Mouse (Mus musculus): ENCODE data around the gene Smg1. TPM values are rescaled to one million over a fixed set of nuclear protein-coding genes. Genes with fewer than 3 reads are reported as not detected.
"Not testable (repeated sequence)": the region's sequence is repeated elsewhere in the genome, so short reads cannot be mapped to it uniquely, and the experiment has no call there.

The Smg1 gene
- polyA plus RNA-seq, 1 experiment from 2014 or later: 16.0 TPM

DNA sequence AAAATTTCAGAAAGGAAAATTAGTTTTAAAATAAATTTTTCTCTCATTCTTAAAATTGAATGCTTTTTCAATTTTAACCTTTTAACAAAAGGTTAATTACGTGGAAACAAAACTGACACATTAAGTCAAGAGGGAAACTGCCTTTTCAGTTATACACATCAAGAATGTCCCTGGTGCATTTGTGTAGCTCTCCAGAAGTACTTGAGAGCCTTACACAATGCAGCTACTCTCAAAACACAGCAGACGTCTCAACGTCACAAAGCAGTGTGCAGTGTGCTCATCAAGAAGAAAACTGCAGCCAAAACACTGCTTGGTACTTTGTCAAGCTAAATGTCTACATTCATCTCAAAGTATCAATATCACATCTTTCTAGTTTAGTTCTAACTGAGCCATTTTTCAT, 63.7 kb downstream of the Smg1 start:
- Histone ChIP-seq H3K4me2 (ENCODE audit: low read length) (no peak overlapping the region), H3K4me3 (ENCODE audit: low read depth, low read length) (no peak overlapping the region), H3K36me3 (ENCODE audit: control insufficient read depth, insufficient read depth, low read length) (peaks cover 25% of the 10 kb centered on the region), H3K9ac (ENCODE audit: low read depth, low read length) (no peak overlapping the region), H3K27ac (ENCODE audit: low read length) (no peak overlapping the region), H3K4me1 (ENCODE audit: control insufficient read depth, insufficient read depth, low read length) (no peaks in the 10 kb centered on the region), H3K27me3 (ENCODE audit: control insufficient read depth, insufficient read depth, low read depth, low read length) (no peaks in the 10 kb centered on the region), H3K9me3 (replicated peaks; ENCODE audit: control insufficient read depth, low read length, poor library complexity, severe bottlenecking) (no peaks in the 10 kb centered on the region)
- 74% methylated on average over 3 of the region's 3 CpGs for WGBS
- no peak for ATAC-seq

DNA sequence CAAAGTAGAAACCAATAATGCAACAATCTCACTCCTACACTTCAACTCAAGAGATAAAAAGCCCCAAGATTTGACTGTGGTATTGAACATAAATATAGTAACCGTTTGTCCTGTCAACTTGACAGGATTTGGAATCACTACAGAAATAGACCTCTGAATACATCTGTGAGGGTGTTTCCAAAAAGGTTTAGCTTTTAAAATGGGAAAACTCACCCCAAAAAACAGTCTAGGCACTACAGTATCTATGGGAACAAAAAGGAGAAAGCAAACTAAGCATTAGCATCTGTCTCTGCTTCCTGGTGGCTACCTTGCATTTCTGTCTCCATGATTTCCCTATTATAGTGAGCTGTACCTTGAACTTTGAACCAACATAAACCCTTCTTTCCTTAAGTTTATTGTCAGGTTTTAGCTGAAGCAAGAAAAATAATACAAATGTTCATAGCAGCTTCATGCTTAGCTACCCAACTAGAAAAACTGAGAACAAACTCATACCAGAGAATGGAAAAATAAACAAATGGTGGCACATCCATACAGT, 67.6 kb downstream of the Smg1 start:
- Histone ChIP-seq H3K4me1 (ENCODE audit: control insufficient read depth, insufficient read depth, low read length) (no peaks in the 10 kb centered on the region), H3K36me3 (ENCODE audit: control insufficient read depth, insufficient read depth, low read length) (peaks cover 20% of the 10 kb centered on the region)
- 92% methylated on average over 1 of the region's 1 CpGs for WGBS

DNA sequence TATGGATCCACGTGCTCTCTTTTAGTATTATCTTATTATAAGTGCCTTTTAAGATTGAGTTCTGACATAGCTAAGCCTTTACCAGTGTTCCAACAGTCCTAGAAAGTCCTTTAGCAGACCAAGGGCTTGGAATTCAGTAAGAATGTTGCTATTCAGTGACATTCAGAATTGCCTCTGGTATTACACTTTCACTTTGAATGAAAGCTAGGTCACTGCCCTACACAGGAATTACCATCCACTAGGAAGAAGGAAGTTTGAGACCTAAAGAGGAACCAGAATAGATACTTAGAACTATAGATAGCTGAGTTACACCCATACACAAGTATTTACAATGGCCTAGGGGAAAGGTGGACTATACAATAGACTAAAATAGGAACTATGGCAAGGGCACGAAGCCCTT, 73.3 kb downstream of the Smg1 start:
- WGBS: 92% methylated on average over 2 of the region's 2 CpGs
- peaks cover 26% of the 10 kb centered on the region for H3K36me3 ChIP-seq (ENCODE audit: control insufficient read depth, insufficient read depth, low read length)
- not testable (repeated sequence) for ATAC-seq

More for the DNA sequence above, 67.6 kb downstream of the Smg1 start:
- no peaks in the 10 kb centered on the region for H3K27me3 ChIP-seq (ENCODE audit: control insufficient read depth, insufficient read depth, low read depth, low read length)
- no peak overlapping the region for H3K27ac ChIP-seq (ENCODE audit: low read length)
- H3K4me3 ChIP-seq (ENCODE audit: low read depth, low read length): no peak overlapping the region
- no peak overlapping the region for H3K9ac ChIP-seq (ENCODE audit: low read depth, low read length)
- H3K9me3 ChIP-seq (replicated peaks; ENCODE audit: control insufficient read depth, low read length, poor library complexity, severe bottlenecking): no peaks in the 10 kb centered on the region
- no peak overlapping the region for H3K4me2 ChIP-seq (ENCODE audit: low read length)
- no peak for ATAC-seq

DNA sequence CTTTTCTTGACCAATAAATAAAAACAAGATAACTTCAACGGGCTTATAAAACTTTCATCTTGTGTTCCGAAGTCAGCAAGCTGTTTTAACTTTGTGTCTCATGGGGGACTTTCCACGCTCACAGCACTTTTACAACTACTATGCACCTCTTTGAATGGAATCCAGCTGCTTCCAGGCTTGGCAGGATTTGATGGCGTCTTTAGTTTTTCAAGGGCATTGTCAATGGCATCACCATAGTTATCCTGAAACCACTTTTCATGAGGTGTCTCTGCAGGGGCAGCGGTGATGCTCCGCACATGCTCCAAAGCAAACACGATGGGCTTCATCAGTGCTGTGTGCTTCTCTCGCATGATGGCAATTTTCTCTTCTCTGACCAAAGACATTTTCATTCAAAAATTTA, 80.5 kb downstream of the Smg1 start:
- Histone ChIP-seq H3K27ac (ENCODE audit: low read length) (no peak overlapping the region), H3K36me3 (ENCODE audit: control insufficient read depth, insufficient read depth, low read length) (peaks cover 27% of the 10 kb centered on the region), H3K4me3 (ENCODE audit: low read depth, low read length) (no peak overlapping the region), H3K9me3 (replicated peaks; ENCODE audit: control insufficient read depth, low read length, poor library complexity, severe bottlenecking) (no peaks in the 10 kb centered on the region), H3K9ac (ENCODE audit: low read depth, low read length) (no peak overlapping the region), H3K27me3 (ENCODE audit: control insufficient read depth, insufficient read depth, low read depth, low read length) (no peaks in the 10 kb centered on the region), H3K4me1 (ENCODE audit: control insufficient read depth, insufficient read depth, low read length) (no peaks in the 10 kb centered on the region), H3K4me2 (ENCODE audit: low read length) (no peak overlapping the region)
- no peak for ATAC-seq
- 86% methylated on average over 8 of the region's 8 CpGs for WGBS

More for the DNA sequence above, 73.3 kb downstream of the Smg1 start:
- not testable (repeated sequence) for H3K4me1 ChIP-seq (ENCODE audit: control insufficient read depth, insufficient read depth, low read length); H3K9me3 ChIP-seq (replicated peaks; ENCODE audit: control insufficient read depth, low read length, poor library complexity, severe bottlenecking); H3K27ac ChIP-seq (ENCODE audit: low read length); H3K4me2 ChIP-seq (ENCODE audit: low read length); H3K4me3 ChIP-seq (ENCODE audit: low read depth, low read length); H3K27me3 ChIP-seq (ENCODE audit: control insufficient read depth, insufficient read depth, low read depth, low read length); H3K9ac ChIP-seq (ENCODE audit: low read depth, low read length)

DNA sequence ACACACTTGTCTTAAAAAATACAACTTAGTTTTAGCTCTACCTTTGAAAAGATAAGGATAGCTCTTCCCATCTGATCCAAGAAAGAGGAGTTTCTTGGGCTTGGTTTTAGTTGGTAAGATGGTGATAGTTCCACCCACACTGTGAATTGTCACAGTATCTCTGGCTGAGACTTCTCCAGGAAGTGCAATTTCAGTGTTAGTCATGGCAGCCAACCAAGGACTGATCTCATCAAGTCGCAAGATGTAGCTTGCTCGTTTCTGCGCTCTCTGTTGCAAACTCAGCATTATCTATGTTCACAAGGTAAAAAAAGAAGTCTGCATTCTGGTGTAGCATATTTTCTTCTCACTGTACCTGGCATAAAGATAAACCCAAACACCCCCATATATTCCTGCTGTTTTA, 83.3 kb downstream of the Smg1 start:
- H3K4me3 ChIP-seq (ENCODE audit: low read depth, low read length): no peak overlapping the region
- no peaks in the 10 kb centered on the region for H3K27me3 ChIP-seq (ENCODE audit: control insufficient read depth, insufficient read depth, low read depth, low read length)
- WGBS: 99% methylated on average over 3 of the region's 3 CpGs
- no peak overlapping the region for H3K4me2 ChIP-seq (ENCODE audit: low read length)
- no peaks in the 10 kb centered on the region for H3K9me3 ChIP-seq (replicated peaks; ENCODE audit: control insufficient read depth, low read length, poor library complexity, severe bottlenecking)
- no peak overlapping the region for H3K9ac ChIP-seq (ENCODE audit: low read depth, low read length)
- H3K4me1 ChIP-seq (ENCODE audit: control insufficient read depth, insufficient read depth, low read length): no peaks in the 10 kb centered on the region
- H3K27ac ChIP-seq (ENCODE audit: low read length): no peak overlapping the region
- H3K36me3 ChIP-seq (ENCODE audit: control insufficient read depth, insufficient read depth, low read length): peaks cover 36% of the 10 kb centered on the region
- no peak for ATAC-seq

DNA sequence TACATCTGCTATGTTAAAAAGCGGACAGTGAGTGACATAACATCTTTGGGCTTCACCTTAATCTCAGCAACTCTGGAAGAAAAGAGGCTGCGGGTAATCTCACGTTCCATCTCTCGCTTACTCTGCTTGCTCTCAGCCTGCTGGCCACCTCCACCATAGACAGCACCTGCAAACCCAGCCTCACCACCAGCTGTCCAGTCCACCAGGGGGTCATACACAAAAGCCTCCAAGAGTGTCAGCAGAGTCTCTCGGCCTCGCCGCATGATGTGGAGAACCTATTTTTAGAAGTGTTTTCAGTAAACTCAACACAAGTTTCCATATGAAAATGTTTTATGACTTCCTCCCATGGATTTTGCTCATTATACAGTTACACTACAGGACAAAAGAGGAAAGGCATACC, 87.0 kb downstream of the Smg1 start:
- Histone ChIP-seq H3K4me3 (ENCODE audit: low read depth, low read length) (no peak overlapping the region), H3K4me2 (ENCODE audit: low read length) (no peak overlapping the region), H3K27me3 (ENCODE audit: control insufficient read depth, insufficient read depth, low read depth, low read length) (no peaks in the 10 kb centered on the region), H3K9me3 (replicated peaks; ENCODE audit: control insufficient read depth, low read length, poor library complexity, severe bottlenecking) (no peaks in the 10 kb centered on the region), H3K36me3 (ENCODE audit: control insufficient read depth, insufficient read depth, low read length) (peaks cover 51% of the 10 kb centered on the region), H3K4me1 (ENCODE audit: control insufficient read depth, insufficient read depth, low read length) (no peaks in the 10 kb centered on the region), H3K9ac (ENCODE audit: low read depth, low read length) (no peak overlapping the region), H3K27ac (ENCODE audit: low read length) (no peak overlapping the region)
- 97% methylated on average over 7 of the region's 7 CpGs for WGBS
- ATAC-seq: no peak

DNA sequence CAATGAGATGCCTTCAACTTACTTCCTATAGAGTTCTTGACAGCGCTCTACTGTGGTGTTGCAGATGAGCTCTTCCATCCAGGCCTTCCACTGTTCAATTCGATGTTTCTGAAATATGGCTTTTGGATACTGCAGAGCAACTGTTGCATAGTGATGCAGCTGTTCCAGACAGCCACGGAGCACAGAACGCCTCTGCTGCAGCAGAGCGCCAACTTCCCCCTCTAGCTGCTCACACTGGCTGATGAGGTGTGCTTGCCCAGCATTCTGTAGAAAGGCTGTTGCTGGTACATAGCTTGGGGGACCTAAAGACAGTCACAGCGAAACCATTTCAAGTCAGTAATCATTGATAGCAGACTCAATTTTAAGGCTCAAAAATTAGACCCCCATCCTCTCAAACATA, 89.3 kb downstream of the Smg1 start:
- H3K27ac ChIP-seq (ENCODE audit: low read length): no peak overlapping the region
- no peak for ATAC-seq
- no peak overlapping the region for H3K4me2 ChIP-seq (ENCODE audit: low read length)
- H3K4me1 ChIP-seq (ENCODE audit: control insufficient read depth, insufficient read depth, low read length): no peaks in the 10 kb centered on the region
- H3K4me3 ChIP-seq (ENCODE audit: low read depth, low read length): no peak overlapping the region
- no peak overlapping the region for H3K9ac ChIP-seq (ENCODE audit: low read depth, low read length)
- H3K27me3 ChIP-seq (ENCODE audit: control insufficient read depth, insufficient read depth, low read depth, low read length): no peaks in the 10 kb centered on the region
- WGBS: 94% methylated on average over 6 of the region's 6 CpGs
- no peaks in the 10 kb centered on the region for H3K9me3 ChIP-seq (replicated peaks; ENCODE audit: control insufficient read depth, low read length, poor library complexity, severe bottlenecking)
- peaks cover 48% of the 10 kb centered on the region for H3K36me3 ChIP-seq (ENCODE audit: control insufficient read depth, insufficient read depth, low read length)

DNA sequence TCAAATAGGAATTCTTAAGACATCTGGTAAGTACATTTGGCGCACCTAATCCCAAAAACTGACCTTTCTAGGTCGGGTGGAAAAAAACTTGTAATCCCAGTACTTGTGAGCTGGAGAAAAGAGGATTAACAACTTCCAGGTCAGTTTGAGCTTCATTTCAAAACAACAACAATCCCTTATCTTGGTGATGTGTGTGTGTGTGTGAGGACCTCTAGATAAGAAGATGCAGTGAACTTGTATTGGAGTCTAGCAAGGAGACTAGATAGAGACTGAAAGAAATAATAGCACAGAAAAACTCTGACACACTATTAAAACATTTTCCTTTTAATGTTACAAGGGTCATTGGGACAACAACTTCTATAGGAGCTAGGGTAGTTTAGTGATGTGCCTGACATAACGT, 99.9 kb downstream of the Smg1 start:
- no peak overlapping the region for H3K4me2 ChIP-seq (ENCODE audit: low read length)
- ATAC-seq: no peak
- H3K4me3 ChIP-seq (ENCODE audit: low read depth, low read length): no peak overlapping the region
- no peaks in the 10 kb centered on the region for H3K9me3 ChIP-seq (replicated peaks; ENCODE audit: control insufficient read depth, low read length, poor library complexity, severe bottlenecking)
- peaks cover 36% of the 10 kb centered on the region for H3K36me3 ChIP-seq (ENCODE audit: control insufficient read depth, insufficient read depth, low read length)
- no peaks in the 10 kb centered on the region for H3K27me3 ChIP-seq (ENCODE audit: control insufficient read depth, insufficient read depth, low read depth, low read length)
- WGBS: 84% methylated on average over 3 of the region's 3 CpGs
- no peak overlapping the region for H3K27ac ChIP-seq (ENCODE audit: low read length)
- H3K4me1 ChIP-seq (ENCODE audit: control insufficient read depth, insufficient read depth, low read length): no peaks in the 10 kb centered on the region
- H3K9ac ChIP-seq (ENCODE audit: low read depth, low read length): no peak overlapping the region

DNA sequence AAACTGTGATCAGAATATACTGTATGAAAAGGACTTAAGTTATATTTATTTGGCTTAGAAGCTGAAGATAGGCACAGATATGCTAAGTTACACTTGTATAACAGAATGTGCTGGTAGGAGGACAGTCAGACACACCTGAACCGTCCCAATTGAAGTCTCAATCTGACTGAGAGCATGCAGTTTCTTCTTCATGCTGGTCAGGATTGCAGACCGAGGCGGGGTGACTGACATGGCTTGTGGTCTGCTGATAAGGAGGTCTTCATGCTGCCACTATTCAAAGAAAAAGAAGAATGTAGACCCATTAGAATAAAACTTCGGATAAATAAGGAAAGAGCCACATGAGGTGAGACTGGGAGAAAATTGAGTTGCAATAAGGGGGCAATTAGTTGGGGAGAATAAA, 100.3 kb downstream of the Smg1 start:
- H3K4me1 ChIP-seq (ENCODE audit: control insufficient read depth, insufficient read depth, low read length): no peaks in the 10 kb centered on the region
- peaks cover 31% of the 10 kb centered on the region for H3K36me3 ChIP-seq (ENCODE audit: control insufficient read depth, insufficient read depth, low read length)

More for the DNA sequence above, 100.3 kb downstream of the Smg1 start:
- Histone ChIP-seq H3K4me2 (ENCODE audit: low read length) (no peak overlapping the region), H3K9ac (ENCODE audit: low read depth, low read length) (no peak overlapping the region), H3K4me3 (ENCODE audit: low read depth, low read length) (no peak overlapping the region), H3K27me3 (ENCODE audit: control insufficient read depth, insufficient read depth, low read depth, low read length) (no peaks in the 10 kb centered on the region), H3K27ac (ENCODE audit: low read length) (no peak overlapping the region), H3K9me3 (replicated peaks; ENCODE audit: control insufficient read depth, low read length, poor library complexity, severe bottlenecking) (no peaks in the 10 kb centered on the region)
- WGBS: 92% methylated on average over 4 of the region's 4 CpGs
- no peak for ATAC-seq

All from midbrain, embryonic 16.5 days (tissue).